Mouse (Mus musculus) hindbrain, embryonic 14.5 days (tissue): ENCODE measurements around the gene Dock2. TPM values are rescaled to one million over a fixed set of nuclear protein-coding genes. Genes with fewer than 3 reads are reported as not detected.

Experiments
- ATAC-seq: fragments of 200-750 bp; cut with Nextera tagmentation; 2 replicates; pipeline ENCODE4 v1.8.0; 2017; ENCODE audit warnings: moderate number of reproducible peaks, mild to moderate bottlenecking, moderate TSS enrichment, moderate library complexity; ENCODE audit not compliant: low FRiP score
- DNase-seq: peaks from one replicate; pipeline ENCODE4 v3.0.0-alpha.2; 2015; ENCODE audit warnings: low spot score
- H3K27ac ChIP-seq: fragments of 300-500 bp; sonication (generic); 2 replicates; pipeline ENCODE4 v1.5.1; 2014; ENCODE audit warnings: mild to moderate bottlenecking, moderate library complexity
- H3K27me3 ChIP-seq: fragments of 300-500 bp; sonication (generic); 2 replicates; pipeline ENCODE4 v1.6.1; 2014; ENCODE audit warnings: mild to moderate bottlenecking, low read length, mixed read lengths; ENCODE audit not compliant: control insufficient read depth, insufficient read depth
- H3K36me3 ChIP-seq: fragments of 300-500 bp; sonication (generic); replicated peaks from 2 replicates; pipeline ENCODE4 v1.6.1; 2014; ENCODE audit not compliant: control insufficient read depth, insufficient read depth
- H3K4me1 ChIP-seq: fragments of 300-500 bp; sonication (generic); replicated peaks from 2 replicates; pipeline ENCODE4 v1.6.1; 2014; ENCODE audit warnings: antibody characterized with exemption, low read length, mixed read lengths; ENCODE audit not compliant: control insufficient read depth, insufficient read depth
- H3K4me2 ChIP-seq: fragments of 300-500 bp; sonication (generic); replicated peaks from 2 replicates; pipeline ENCODE4 v1.6.1; 2014; ENCODE audit warnings: mild to moderate bottlenecking, moderate library complexity
- H3K4me3 ChIP-seq: fragments of 300-500 bp; sonication (generic); replicated peaks from 2 replicates; pipeline ENCODE4 v1.5.1; 2014; ENCODE audit warnings: mild to moderate bottlenecking, low read length
- H3K9ac ChIP-seq: fragments of 300-500 bp; sonication (generic); 2 replicates; pipeline ENCODE4 v1.6.1; 2014
- H3K9me3 ChIP-seq: fragments of 300-500 bp; sonication (generic); 2 replicates; pipeline ENCODE4 v1.6.1; 2016; ENCODE audit warnings: low read length; ENCODE audit not compliant: control insufficient read depth
- WGBS: fragments of 180-500 bp; shearing (Covaris S2); extraction: QIAGEN DNeasy Blood & Tissue Kit; methylation state at CpG from one replicate; pipeline ENCODE4 v1.1.7; 2014; 5-methylcytosine and 5-hydroxymethylcytosine counted together
- polyA plus RNA-seq: library from polyadenylated mRNA; unstranded; fragments of >200 nt; fragmentation: Nextera tagmentation; extraction: Ambion mirVana; gene quantifications from 2 replicates; pipeline ENCODE4 v1.2.1, GENCODE M21; 2014

Dock2 gene
- polyA plus RNA-seq, 1 experiment from 2014 or later, result 0.84 TPM

- H3K9me3 ChIP-seq, result no peaks in the 10 kb centered on the region
- H3K9ac ChIP-seq, result no peak overlapping the region
- WGBS, result 81% methylated on average over 7 of the region's 7 CpGs
- no peak overlapping the region for H3K27ac ChIP-seq
- no peaks in the 10 kb centered on the region for H3K27me3 ChIP-seq
- no peak overlapping the region for H3K4me3 ChIP-seq
- H3K4me1 ChIP-seq, result no peaks in the 10 kb centered on the region
- no peak overlapping the region for H3K4me2 ChIP-seq
- H3K36me3 ChIP-seq, result no peaks in the 10 kb centered on the region
- ATAC-seq (no peak), DNase-seq (no peak)
Measured at GRCm38 (mm10) chr11:34525096-34525891, 258.4 kb downstream of the Dock2 start.

- H3K4me2 ChIP-seq, result no peak overlapping the region
- H3K36me3 ChIP-seq, result no peaks in the 10 kb centered on the region
- no peak overlapping the region for H3K27ac ChIP-seq
- H3K9ac ChIP-seq, result no peak overlapping the region
- no peak overlapping the region for H3K4me3 ChIP-seq
- 84% methylated on average over 4 of the region's 4 CpGs for WGBS
- DNase-seq, result no peak
- H3K9me3 ChIP-seq, result no peaks in the 10 kb centered on the region
- H3K4me1 ChIP-seq, result no peaks in the 10 kb centered on the region
- ATAC-seq, result no peak
- H3K27me3 ChIP-seq, result no peaks in the 10 kb centered on the region
Measured at GRCm38 (mm10) chr11:34524586-34524985, 259.1 kb downstream of the Dock2 start.

GRCm38 (mm10) chr11:34518566-34518965, 265.1 kb downstream of the Dock2 start:
- ATAC-seq (0 out of 2 replicates have a peak, but pooled peaks have one; percentile 59), DNase-seq (peak; percentile 39)
- Histone ChIP-seq H3K27ac (no peak overlapping the region), H3K9ac (no peak overlapping the region), H3K9me3 (no peaks in the 10 kb centered on the region), H3K4me2 (no peak overlapping the region), H3K36me3 (no peaks in the 10 kb centered on the region), H3K27me3 (no peaks in the 10 kb centered on the region), H3K4me1 (peaks cover 5% of the 10 kb centered on the region; the same call in 1 of the 2 replicates), H3K4me3 (no peak overlapping the region)
- WGBS, result 55% methylated on average over 5 of the region's 5 CpGs

GRCm38 (mm10) chr11:34516971-34517370, 266.7 kb downstream of the Dock2 start:
- Histone ChIP-seq H3K4me1 (peaks cover 5% of the 10 kb centered on the region; the same call in 1 of the 2 replicates), H3K9ac (no peak overlapping the region), H3K4me2 (no peak overlapping the region), H3K4me3 (no peak overlapping the region), H3K27me3 (no peaks in the 10 kb centered on the region), H3K9me3 (no peaks in the 10 kb centered on the region), H3K27ac (no peak overlapping the region), H3K36me3 (no peaks in the 10 kb centered on the region)
- WGBS, result 47% methylated on average over 2 of the region's 2 CpGs
- ATAC-seq (no peak), DNase-seq (no peak)

GRCm38 (mm10) chr11:34515301-34515700, 268.4 kb downstream of the Dock2 start:
- H3K9me3 ChIP-seq, result no peaks in the 10 kb centered on the region
- no peak overlapping the region for H3K4me3 ChIP-seq
- peaks cover 5% of the 10 kb centered on the region; the same call in 1 of the 2 replicates for H3K4me1 ChIP-seq
- H3K36me3 ChIP-seq, result no peaks in the 10 kb centered on the region
- ATAC-seq (no peak), DNase-seq (no peak)
- H3K4me2 ChIP-seq, result no peak overlapping the region
- no peak overlapping the region for H3K9ac ChIP-seq
- H3K27ac ChIP-seq, result no peak overlapping the region
- WGBS, result 63% methylated on average over 4 of the region's 4 CpGs
- no peaks in the 10 kb centered on the region for H3K27me3 ChIP-seq

GRCm38 (mm10) chr11:34506390-34506789, 277.3 kb downstream of the Dock2 start:
- Histone ChIP-seq H3K4me3 (no peak overlapping the region), H3K27me3 (no peaks in the 10 kb centered on the region), H3K9ac (no peak overlapping the region), H3K9me3 (no peaks in the 10 kb centered on the region), H3K4me2 (no peak overlapping the region), H3K4me1 (no peaks in the 10 kb centered on the region), H3K36me3 (no peaks in the 10 kb centered on the region), H3K27ac (no peak overlapping the region)
- ATAC-seq (no peak), DNase-seq (no peak)
- 94% methylated on average over 1 of the region's 1 CpGs for WGBS

- no peak overlapping the region for H3K4me2 ChIP-seq
- H3K9ac ChIP-seq, result no peak overlapping the region
- ATAC-seq (no peak), DNase-seq (no peak)
- H3K27ac ChIP-seq, result no peak overlapping the region
- H3K36me3 ChIP-seq, result no peaks in the 10 kb centered on the region
- no peaks in the 10 kb centered on the region for H3K27me3 ChIP-seq
- WGBS, result 87% methylated on average over 1 of the region's 1 CpGs
- H3K4me3 ChIP-seq, result no peak overlapping the region
- no peaks in the 10 kb centered on the region for H3K9me3 ChIP-seq
- no peaks in the 10 kb centered on the region for H3K4me1 ChIP-seq
Measured at GRCm38 (mm10) chr11:34499663-34500062, 284.0 kb downstream of the Dock2 start.

- 58% methylated on average over 4 of the region's 4 CpGs for WGBS
- Histone ChIP-seq H3K4me2 (no peak overlapping the region), H3K4me1 (no peaks in the 10 kb centered on the region), H3K9ac (no peak overlapping the region), H3K27ac (no peak overlapping the region), H3K9me3 (no peaks in the 10 kb centered on the region), H3K36me3 (no peaks in the 10 kb centered on the region), H3K27me3 (no peaks in the 10 kb centered on the region), H3K4me3 (no peak overlapping the region)
- ATAC-seq, result no peak
- DNase-seq, result no peak
Measured at GRCm38 (mm10) chr11:34494682-34495081, 289.0 kb downstream of the Dock2 start.

GRCm38 (mm10) chr11:34492986-34493385, 290.7 kb downstream of the Dock2 start:
- no peak overlapping the region for H3K9ac ChIP-seq
- DNase-seq (no peak), ATAC-seq (no peak)
- no peaks in the 10 kb centered on the region for H3K4me1 ChIP-seq
- no peak overlapping the region for H3K4me3 ChIP-seq
- no peaks in the 10 kb centered on the region for H3K27me3 ChIP-seq
- H3K9me3 ChIP-seq, result no peaks in the 10 kb centered on the region
- H3K27ac ChIP-seq, result no peak overlapping the region
- no peak overlapping the region for H3K4me2 ChIP-seq
- 96% methylated on average over 3 of the region's 3 CpGs for WGBS
- H3K36me3 ChIP-seq, result no peaks in the 10 kb centered on the region
